Mouse (Mus musculus): Measurements from ENCODE around the gene Fbxo8. TPM values are rescaled to one million over a fixed set of nuclear protein-coding genes. Genes with fewer than 3 reads are reported as not detected.

Fbxo8 gene
- polyA plus RNA-seq, 1 experiment from 2014 or later: 44.8 TPM

DNA sequence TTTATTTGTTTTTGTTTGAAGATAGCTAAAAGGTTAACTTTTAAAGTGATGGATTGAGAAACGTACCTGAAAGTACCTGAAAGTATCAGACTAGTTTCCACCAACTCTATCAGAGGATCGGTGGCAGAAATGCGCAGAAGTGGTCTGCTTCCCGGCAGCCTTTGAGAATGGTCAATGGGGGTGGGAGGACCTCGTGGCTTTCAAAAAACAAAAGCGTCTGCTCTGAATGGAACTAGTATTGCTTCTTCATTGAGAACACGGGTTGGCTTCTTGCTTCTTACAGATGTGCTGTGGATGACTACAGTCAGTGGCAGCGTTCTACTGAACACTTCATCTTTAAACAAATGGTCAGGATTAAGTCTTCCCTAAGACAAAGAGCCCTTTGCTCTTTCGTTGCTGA lies 68.7 kb downstream of the Fbxo8 start:
- H3K27ac ChIP-seq (ENCODE audit: low read length): no peak overlapping the region
- H3K9me3 ChIP-seq (ENCODE audit: control insufficient read depth, low read length): no peaks in the 10 kb centered on the region
- H3K27me3 ChIP-seq (replicated peaks; ENCODE audit: control insufficient read depth, insufficient read depth, low read length): peaks cover 6% of the 10 kb centered on the region; the same call in 1 of the 2 replicates
- ATAC-seq: no peak
- no peak overlapping the region for H3K4me3 ChIP-seq (ENCODE audit: low read length)
- peaks cover 18% of the 10 kb centered on the region for H3K4me1 ChIP-seq (ENCODE audit: control insufficient read depth, insufficient read depth, low read length)
- H3K4me2 ChIP-seq (ENCODE audit: low read depth, low read length): no peak overlapping the region
- no peak overlapping the region for H3K9ac ChIP-seq (ENCODE audit: low read depth, low read length)
- no peaks in the 10 kb centered on the region for H3K36me3 ChIP-seq (ENCODE audit: control insufficient read depth, insufficient read depth, low read length)
- 27% methylated on average over 9 of the region's 9 CpGs for WGBS

DNA sequence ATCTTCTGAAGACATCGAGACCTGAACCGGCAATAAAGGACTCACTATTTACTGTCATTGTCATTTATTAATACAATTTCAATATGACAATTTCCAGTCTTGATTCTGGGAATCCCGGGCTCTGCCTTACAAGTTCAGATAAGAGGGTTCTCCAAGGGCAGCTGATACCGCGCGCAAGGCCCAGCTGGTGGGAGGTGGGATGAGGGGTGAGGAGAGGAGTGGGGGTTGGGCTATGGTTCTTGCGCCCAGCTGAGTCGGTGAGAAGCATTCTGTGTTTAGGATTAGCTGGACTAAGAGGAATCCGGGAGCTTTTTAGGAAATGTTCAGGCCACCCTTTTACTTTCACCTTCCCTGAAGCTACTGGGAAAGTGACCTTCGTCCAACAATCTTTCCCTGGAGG lies 69.8 kb downstream of the Fbxo8 start:
- Histone ChIP-seq H3K36me3 (ENCODE audit: control insufficient read depth, insufficient read depth, low read length) (no peaks in the 10 kb centered on the region), H3K4me3 (ENCODE audit: low read length) (0 out of 2 replicates have a peak overlapping the region, but pooled peaks have one; percentile 7), H3K4me1 (ENCODE audit: control insufficient read depth, insufficient read depth, low read length) (peaks cover 18% of the 10 kb centered on the region), H3K27ac (ENCODE audit: low read length) (no peak overlapping the region), H3K27me3 (replicated peaks; ENCODE audit: control insufficient read depth, insufficient read depth, low read length) (peaks cover 6% of the 10 kb centered on the region; the same call in 1 of the 2 replicates), H3K4me2 (ENCODE audit: low read depth, low read length) (peak overlapping the region; percentile 32; the same call in 1 of the 2 replicates), H3K9me3 (ENCODE audit: control insufficient read depth, low read length) (no peaks in the 10 kb centered on the region), H3K9ac (ENCODE audit: low read depth, low read length) (no peak overlapping the region)
- no peak for ATAC-seq
- 32% methylated on average over 10 of the region's 10 CpGs for WGBS

DNA sequence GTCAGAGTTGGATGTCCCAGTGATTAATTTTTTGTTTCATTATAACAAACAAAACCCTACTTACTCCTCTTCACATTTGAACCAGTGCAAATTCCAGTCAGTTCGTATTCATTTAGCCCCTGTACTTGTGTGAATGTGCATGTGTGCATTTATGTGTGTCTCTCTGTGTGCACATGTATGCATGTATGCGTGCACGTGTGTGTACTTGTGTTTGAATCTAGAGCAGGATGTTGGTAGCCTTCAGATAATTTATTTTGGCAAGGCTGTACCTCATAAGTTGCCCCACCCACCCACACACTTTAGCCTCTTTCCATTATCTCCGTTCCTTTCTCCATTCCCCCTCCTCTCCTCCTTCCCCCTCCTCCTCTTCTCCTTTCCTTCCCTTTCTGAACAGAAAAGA lies 70.2 kb downstream of the Fbxo8 start:
- WGBS: 45% methylated on average over 4 of the region's 4 CpGs
- ATAC-seq: no peak

DNA sequence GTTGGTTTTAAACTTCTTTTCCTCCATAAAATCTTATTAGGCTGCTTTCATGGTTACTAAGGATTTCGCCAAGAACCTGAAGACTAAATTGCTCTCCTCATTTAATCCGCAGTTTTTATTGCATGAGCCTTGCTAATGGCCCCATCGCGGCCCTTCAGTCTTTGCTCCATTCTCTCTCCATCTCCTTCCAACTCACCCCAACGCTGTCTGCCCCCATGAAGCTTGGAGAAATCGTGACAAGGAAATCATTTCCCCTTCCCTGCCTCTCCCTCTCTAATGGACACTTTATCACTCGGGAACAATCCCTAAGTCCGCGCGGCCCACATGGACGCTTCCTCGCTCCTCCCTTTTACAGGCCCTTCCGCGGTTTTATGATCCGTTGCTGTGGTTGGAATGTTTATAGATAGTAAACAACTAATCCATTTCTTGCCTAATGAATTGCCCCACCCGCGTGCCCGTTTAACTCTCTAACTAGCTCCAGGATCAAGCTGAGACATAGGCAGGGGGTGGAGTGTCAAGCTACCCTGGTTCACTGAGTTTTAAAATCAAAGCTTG lies 71.7 kb downstream of the Fbxo8 start:
- Histone ChIP-seq H3K4me3 (ENCODE audit: low read length) (peak overlapping the region; percentile 26), H3K4me1 (ENCODE audit: control insufficient read depth, insufficient read depth, low read length) (peaks cover 18% of the 10 kb centered on the region), H3K27me3 (replicated peaks; ENCODE audit: control insufficient read depth, insufficient read depth, low read length) (peaks cover 6% of the 10 kb centered on the region; the same call in 1 of the 2 replicates), H3K4me2 (ENCODE audit: low read depth, low read length) (peak overlapping the region; percentile 51), H3K9me3 (ENCODE audit: control insufficient read depth, low read length) (no peaks in the 10 kb centered on the region), H3K36me3 (ENCODE audit: control insufficient read depth, insufficient read depth, low read length) (no peaks in the 10 kb centered on the region), H3K27ac (ENCODE audit: low read length) (no peak overlapping the region), H3K9ac (ENCODE audit: low read depth, low read length) (peak overlapping the region; percentile 37)
- WGBS: 8% methylated on average over 18 of the region's 18 CpGs
- peak; percentile 86 for ATAC-seq

More for the DNA sequence above, 70.2 kb downstream of the Fbxo8 start:
- no peak overlapping the region for H3K4me3 ChIP-seq (ENCODE audit: low read length)
- no peaks in the 10 kb centered on the region for H3K9me3 ChIP-seq (ENCODE audit: control insufficient read depth, low read length)
- no peak overlapping the region for H3K27ac ChIP-seq (ENCODE audit: low read length)
- peaks cover 6% of the 10 kb centered on the region; the same call in 1 of the 2 replicates for H3K27me3 ChIP-seq (replicated peaks; ENCODE audit: control insufficient read depth, insufficient read depth, low read length)
- no peak overlapping the region for H3K9ac ChIP-seq (ENCODE audit: low read depth, low read length)
- no peaks in the 10 kb centered on the region for H3K36me3 ChIP-seq (ENCODE audit: control insufficient read depth, insufficient read depth, low read length)
- peaks cover 18% of the 10 kb centered on the region for H3K4me1 ChIP-seq (ENCODE audit: control insufficient read depth, insufficient read depth, low read length)
- H3K4me2 ChIP-seq (ENCODE audit: low read depth, low read length): 0 out of 2 replicates have a peak overlapping the region, but pooled peaks have one; percentile 32

DNA sequence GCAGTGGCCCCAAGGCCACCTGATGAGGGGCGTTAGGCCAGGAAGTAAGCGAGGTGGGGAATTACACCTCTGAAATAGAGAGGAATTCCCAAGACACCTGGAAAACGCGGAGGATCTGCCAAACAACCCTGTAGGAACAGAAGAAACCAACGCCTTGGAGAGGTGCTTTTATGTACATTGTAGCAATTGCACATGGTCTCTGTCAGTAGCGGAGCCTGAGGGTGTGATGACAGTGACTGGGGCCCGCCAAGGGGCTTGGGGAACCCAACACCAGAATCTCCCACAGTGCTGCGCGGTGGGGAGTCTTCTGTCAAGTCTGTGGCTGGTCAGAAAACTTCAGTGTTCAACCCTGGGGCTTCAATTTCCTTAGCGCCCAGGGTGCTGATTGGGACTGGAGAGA lies 72.5 kb downstream of the Fbxo8 start:
- H3K4me3 ChIP-seq (ENCODE audit: low read length): no peak overlapping the region
- H3K4me1 ChIP-seq (ENCODE audit: control insufficient read depth, insufficient read depth, low read length): peaks cover 18% of the 10 kb centered on the region
- ATAC-seq: peak; percentile 37
- peaks cover 6% of the 10 kb centered on the region; the same call in 1 of the 2 replicates for H3K27me3 ChIP-seq (replicated peaks; ENCODE audit: control insufficient read depth, insufficient read depth, low read length)
- H3K4me2 ChIP-seq (ENCODE audit: low read depth, low read length): peak overlapping the region; percentile 51; the same call in 1 of the 2 replicates
- no peak overlapping the region for H3K27ac ChIP-seq (ENCODE audit: low read length)
- WGBS: 23% methylated on average over 10 of the region's 10 CpGs
- H3K9me3 ChIP-seq (ENCODE audit: control insufficient read depth, low read length): no peaks in the 10 kb centered on the region
- H3K9ac ChIP-seq (ENCODE audit: low read depth, low read length): no peak overlapping the region
- H3K36me3 ChIP-seq (ENCODE audit: control insufficient read depth, insufficient read depth, low read length): no peaks in the 10 kb centered on the region

DNA sequence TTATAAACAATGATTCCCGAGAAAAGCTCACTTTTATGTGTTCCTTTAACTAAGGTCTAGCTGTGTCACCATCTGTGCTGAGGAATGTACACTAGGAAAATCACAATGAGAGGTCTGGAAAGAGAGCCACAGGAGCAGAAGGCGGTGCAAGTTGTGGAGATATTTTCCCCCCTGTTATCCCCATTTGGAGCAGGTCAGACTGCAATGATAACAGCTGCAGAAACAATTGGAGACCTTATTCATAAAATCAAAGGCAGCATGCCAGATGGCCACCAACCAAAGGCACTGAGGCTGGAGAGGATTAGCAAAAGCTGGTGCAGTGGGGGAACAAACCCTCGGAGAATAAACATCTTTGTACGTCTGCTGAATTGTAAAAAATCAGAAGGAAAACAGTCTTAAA lies 78.3 kb downstream of the Fbxo8 start:
- Histone ChIP-seq H3K36me3 (ENCODE audit: control insufficient read depth, insufficient read depth, low read length) (no peaks in the 10 kb centered on the region), H3K9ac (ENCODE audit: low read depth, low read length) (no peak overlapping the region), H3K4me2 (ENCODE audit: low read depth, low read length) (no peak overlapping the region), H3K27me3 (replicated peaks; ENCODE audit: control insufficient read depth, insufficient read depth, low read length) (no peaks in the 10 kb centered on the region), H3K27ac (ENCODE audit: low read length) (no peak overlapping the region), H3K4me3 (ENCODE audit: low read length) (no peak overlapping the region), H3K9me3 (ENCODE audit: control insufficient read depth, low read length) (no peaks in the 10 kb centered on the region), H3K4me1 (ENCODE audit: control insufficient read depth, insufficient read depth, low read length) (no peaks in the 10 kb centered on the region; the same call in 1 of the 2 replicates)
- ATAC-seq: no peak
- WGBS: 27% methylated on average over 4 of the region's 4 CpGs

DNA sequence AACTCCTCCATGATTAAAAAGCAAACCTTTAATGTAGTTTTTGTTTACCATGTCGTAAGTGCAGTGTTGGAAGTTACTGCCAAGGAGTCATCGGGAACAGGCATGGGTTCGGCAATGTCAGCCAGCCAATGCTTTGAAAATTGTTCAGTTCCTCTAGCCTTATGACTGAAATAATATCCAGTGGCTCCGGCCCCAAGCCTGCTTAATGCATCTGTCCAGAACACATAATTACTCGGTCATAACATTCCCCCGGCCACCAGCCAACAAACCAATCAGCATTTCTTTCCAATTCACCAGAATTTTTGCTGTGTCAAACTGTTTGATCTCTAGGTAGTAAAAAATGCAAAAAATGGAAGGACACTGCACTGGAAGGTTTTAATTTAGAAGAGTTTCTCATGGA lies 88.4 kb downstream of the Fbxo8 start:
- H3K36me3 ChIP-seq (ENCODE audit: control insufficient read depth, insufficient read depth, low read length): no peaks in the 10 kb centered on the region
- H3K4me3 ChIP-seq (ENCODE audit: low read length): no peak overlapping the region
- H3K4me1 ChIP-seq (ENCODE audit: control insufficient read depth, insufficient read depth, low read length): no peaks in the 10 kb centered on the region
- no peaks in the 10 kb centered on the region for H3K27me3 ChIP-seq (replicated peaks; ENCODE audit: control insufficient read depth, insufficient read depth, low read length)
- H3K9me3 ChIP-seq (ENCODE audit: control insufficient read depth, low read length): no peaks in the 10 kb centered on the region
- no peak overlapping the region for H3K4me2 ChIP-seq (ENCODE audit: low read depth, low read length)
- H3K9ac ChIP-seq (ENCODE audit: low read depth, low read length): no peak overlapping the region
- no peak overlapping the region for H3K27ac ChIP-seq (ENCODE audit: low read length)
- WGBS: 47% methylated on average over 6 of the region's 6 CpGs
- ATAC-seq: no peak

Small RNAs within 50 kb of the gene (microRNA-seq; reads per million reads assigned to microRNA genes)
- not detected for gene Gm25992

Other genes starting within 250 kb of the Fbxo8 start
- gene Cep44, start within 50 bp of the Fbxo8 start, polyA plus RNA-seq (2015; fragmentation: Nextera tagmentation; extraction: Ambion mirVana): 23.5 and 24.7 TPM in 2 replicates

Measured in intestine, embryonic 16.5 days (tissue).